Mouse (Mus musculus) G1E (cell line): ENCODE measurements around the gene Chd5. TPM values are rescaled to one million over a fixed set of nuclear protein-coding genes. Genes with fewer than 3 reads are reported as not detected.

Experiments used
- ATAC-seq: 2 replicates; pipeline ENCODE4 v1.8.0; 2016; ENCODE audit warnings: mild to moderate bottlenecking; ENCODE audit not compliant: insufficient number of reproducible peaks, poor library complexity, low FRiP score, severe bottlenecking; ENCODE audit errors: extremely low read depth
- DNase-seq: peaks from one replicate; pipeline ENCODE4 v3.0.0; 2012; ENCODE audit warnings: low spot score
- H3K27me3 ChIP-seq: 2 replicates; pipeline ENCODE4 v1.6.1; 2012; ENCODE audit warnings: mild to moderate bottlenecking, low read length, inconsistent platforms; ENCODE audit not compliant: insufficient read depth
- H3K36me3 ChIP-seq: replicated peaks from 2 replicates; pipeline ENCODE3; 2012; ENCODE audit warnings: mild to moderate bottlenecking, inconsistent platforms
- H3K4me1 ChIP-seq: 2 replicates; pipeline ENCODE4 v1.6.1; 2012; ENCODE audit warnings: low read depth, low read length, inconsistent platforms, mixed read lengths; ENCODE audit not compliant: insufficient read depth
- H3K4me3 ChIP-seq: 2 replicates; pipeline ENCODE4 v1.5.1; 2012; ENCODE audit warnings: low read depth, mild to moderate bottlenecking, inconsistent platforms, low read length, moderate library complexity, mixed read lengths
- H3K9me3 ChIP-seq: replicated peaks from 2 replicates; pipeline ENCODE4 v1.6.1; 2012; ENCODE audit warnings: inconsistent platforms
- CTCF ChIP-seq: IDR thresholded peaks from 2 replicates; pipeline ENCODE4 v1.5.1; 2012; ENCODE audit warnings: low read depth, low read length, inconsistent platforms, mixed read lengths
- GATA1 ChIP-seq: IDR thresholded peaks from 2 replicates; pipeline ENCODE4 v1.6.1; 2012; ENCODE audit warnings: borderline replicate concordance, low read length, inconsistent platforms, mixed read lengths
- GATA2 ChIP-seq: IDR thresholded peaks from 2 replicates; pipeline ENCODE4 v1.6.1; 2012; ENCODE audit warnings: low read depth, low read length, inconsistent platforms, borderline replicate concordance
- POLR2AphosphoS5 ChIP-seq: IDR thresholded peaks from 2 replicates; pipeline ENCODE4 v1.6.1; 2012; ENCODE audit warnings: low read depth, low read length, inconsistent platforms; ENCODE audit not compliant: insufficient replicate concordance
- TAL1 ChIP-seq: conservative IDR thresholded peaks from 2 replicates; pipeline ENCODE4 v1.6.1; 2012; ENCODE audit warnings: low read depth, low read length, inconsistent platforms, mixed read lengths
- polyA plus RNA-seq: library from polyadenylated mRNA; stranded (reverse); fragments of >175 nt; gene quantifications from 2 replicates; pipeline ENCODE4 v1.2.3, GENCODE M21; 2012
- total RNA-seq, 2 experiments: library from RNA; stranded (forward) in 1 of 2; stranded (reverse) in 1 of 2; fragments of 200-1000 nt in 1 of 2; fragments of >200 nt in 1 of 2; fragmentation: Nextera tagmentation in 1 of 2; gene quantifications; 2 replicates each; pipeline ENCODE4 v1.2.3; 2014 to 2017

Chd5 gene
- total and polyA plus RNA-seq, 3 experiments: under 0.01 to 0.01 TPM; not detected in 1

DNA sequence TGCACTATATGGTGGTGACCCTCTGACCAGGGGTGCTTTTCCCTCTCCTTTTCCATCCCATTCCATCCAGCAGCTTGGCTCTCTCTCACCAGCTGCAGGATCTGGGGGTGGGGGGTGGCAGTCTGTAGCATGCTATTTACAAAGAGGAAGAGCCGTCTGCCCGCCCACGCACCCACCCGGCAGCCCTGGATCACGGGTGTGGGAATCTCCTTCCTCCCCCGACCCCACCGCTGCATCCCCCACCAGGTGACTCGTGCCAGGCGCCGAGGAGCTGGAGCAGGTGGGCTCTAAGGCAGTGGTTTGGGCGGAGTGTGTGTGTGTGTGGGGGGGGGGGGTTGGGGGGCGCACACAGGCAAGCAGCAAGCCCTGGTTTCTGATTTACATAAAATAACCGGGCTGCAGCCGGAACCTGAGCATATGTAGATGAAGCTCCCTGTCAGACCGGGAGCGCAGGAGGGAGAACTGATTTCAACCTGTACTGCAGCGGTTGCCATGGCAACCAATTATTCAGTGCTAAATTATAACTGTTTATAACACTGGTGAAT is 11.5 kb downstream of the Chd5 start:
- Histone ChIP-seq H3K4me3 (no peak overlapping the region), H3K4me1 (no peaks in the 10 kb centered on the region), H3K9me3 (peaks cover 92% of the 10 kb centered on the region), H3K27me3 (no peaks in the 10 kb centered on the region), H3K36me3 (no peaks in the 10 kb centered on the region)
- ATAC-seq (no peak), DNase-seq (no peak)
- TF ChIP-seq TAL1: no peak
- no peak for TF ChIP-seq POLR2AphosphoS5
- no peak for TF ChIP-seq CTCF
- no peak for TF ChIP-seq GATA1
- TF ChIP-seq GATA2: no peak

DNA sequence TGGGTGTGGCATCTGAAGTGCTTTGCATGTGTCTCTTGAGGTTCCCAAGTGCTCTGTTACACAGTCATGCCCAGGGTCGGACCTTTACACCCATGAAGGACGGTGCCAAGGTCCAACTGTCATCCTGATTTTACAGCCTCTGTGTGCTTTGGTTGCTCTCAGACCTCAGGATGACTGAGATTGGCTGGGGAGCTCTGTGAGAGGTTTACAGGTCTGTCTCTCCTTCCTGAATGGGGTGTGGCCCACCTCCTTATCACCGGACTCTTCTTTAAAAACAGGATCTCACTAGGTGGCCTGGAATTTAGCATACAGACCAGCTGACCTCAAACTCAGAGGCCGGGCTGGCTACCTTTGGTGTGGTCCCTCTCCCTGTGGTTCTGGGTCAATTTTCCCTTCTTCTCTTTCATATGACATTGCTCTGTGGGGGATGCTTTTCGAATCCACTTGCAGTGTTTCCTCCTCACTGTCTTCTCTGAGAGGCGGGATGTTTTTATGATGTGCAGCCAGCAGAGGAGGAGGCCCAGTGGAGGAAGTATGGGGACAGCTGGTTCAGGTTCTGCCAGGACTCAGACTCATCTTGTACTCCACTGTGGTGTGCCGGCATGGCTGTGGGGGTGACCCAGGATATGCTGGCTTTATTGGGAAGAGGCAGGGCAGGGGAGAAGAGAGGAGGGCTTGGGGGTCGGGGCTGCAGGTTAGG is 12.4 kb downstream of the Chd5 start:
- Histone ChIP-seq H3K27me3 (no peaks in the 10 kb centered on the region), H3K4me1 (no peaks in the 10 kb centered on the region), H3K4me3 (no peak overlapping the region), H3K9me3 (peaks cover 92% of the 10 kb centered on the region), H3K36me3 (no peaks in the 10 kb centered on the region)
- DNase-seq: no peak
- TF ChIP-seq CTCF (no peak), TAL1 (no peak), GATA1 (no peak), POLR2AphosphoS5 (no peak), GATA2 (no peak)
- ATAC-seq: no peak

DNA sequence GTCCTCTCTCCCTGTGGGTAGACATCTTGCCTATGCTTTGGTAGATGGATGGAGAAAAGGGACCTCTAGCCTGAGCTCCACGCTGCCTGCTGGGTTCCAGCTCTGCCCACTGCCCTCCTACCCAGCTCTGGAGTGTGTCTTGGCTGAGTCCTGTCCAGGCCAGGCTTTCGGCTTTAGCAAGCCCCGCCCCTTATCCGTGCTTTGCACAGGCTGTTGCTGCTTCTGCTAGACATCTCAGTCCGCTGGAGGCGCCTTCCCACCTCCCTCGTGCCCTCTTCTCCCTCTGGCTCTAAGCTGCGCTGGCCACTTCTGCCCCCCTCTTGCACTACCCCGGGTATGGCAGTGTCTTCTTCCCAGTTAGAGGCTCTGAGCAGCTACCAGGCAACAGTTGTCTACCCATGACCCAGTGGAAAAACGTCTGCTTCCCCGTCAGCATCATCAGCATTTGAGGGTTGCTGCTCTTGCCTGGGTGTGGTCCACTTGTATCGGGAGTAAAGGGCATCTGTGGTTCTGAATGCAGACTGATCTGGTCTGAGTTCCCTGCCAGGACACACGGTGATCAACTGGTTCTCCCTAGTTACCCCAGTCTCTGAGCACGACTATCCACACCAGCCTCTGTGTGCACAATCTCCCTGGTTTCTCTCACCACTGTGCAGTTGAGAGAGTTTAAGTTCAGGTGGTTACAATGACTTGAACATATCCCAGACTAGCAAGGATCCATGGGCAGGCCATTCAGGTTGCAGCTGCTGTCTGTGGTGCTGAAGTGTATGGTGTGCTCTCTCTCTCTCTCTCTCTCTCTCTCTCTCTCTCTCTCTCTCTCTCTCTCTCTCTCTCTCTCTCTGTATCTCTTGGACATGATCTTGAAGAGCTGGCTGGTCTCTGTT is 13.2 kb downstream of the Chd5 start:
- H3K27me3 ChIP-seq: no peaks in the 10 kb centered on the region
- no peak for ATAC-seq
- H3K9me3 ChIP-seq: peaks cover 93% of the 10 kb centered on the region
- no peak overlapping the region for H3K4me3 ChIP-seq
- H3K36me3 ChIP-seq: no peaks in the 10 kb centered on the region
- DNase-seq: no peak
- TF ChIP-seq GATA1 (no peak), GATA2 (no peak), POLR2AphosphoS5 (no peak), TAL1 (no peak), CTCF (no peak)
- no peaks in the 10 kb centered on the region for H3K4me1 ChIP-seq

DNA sequence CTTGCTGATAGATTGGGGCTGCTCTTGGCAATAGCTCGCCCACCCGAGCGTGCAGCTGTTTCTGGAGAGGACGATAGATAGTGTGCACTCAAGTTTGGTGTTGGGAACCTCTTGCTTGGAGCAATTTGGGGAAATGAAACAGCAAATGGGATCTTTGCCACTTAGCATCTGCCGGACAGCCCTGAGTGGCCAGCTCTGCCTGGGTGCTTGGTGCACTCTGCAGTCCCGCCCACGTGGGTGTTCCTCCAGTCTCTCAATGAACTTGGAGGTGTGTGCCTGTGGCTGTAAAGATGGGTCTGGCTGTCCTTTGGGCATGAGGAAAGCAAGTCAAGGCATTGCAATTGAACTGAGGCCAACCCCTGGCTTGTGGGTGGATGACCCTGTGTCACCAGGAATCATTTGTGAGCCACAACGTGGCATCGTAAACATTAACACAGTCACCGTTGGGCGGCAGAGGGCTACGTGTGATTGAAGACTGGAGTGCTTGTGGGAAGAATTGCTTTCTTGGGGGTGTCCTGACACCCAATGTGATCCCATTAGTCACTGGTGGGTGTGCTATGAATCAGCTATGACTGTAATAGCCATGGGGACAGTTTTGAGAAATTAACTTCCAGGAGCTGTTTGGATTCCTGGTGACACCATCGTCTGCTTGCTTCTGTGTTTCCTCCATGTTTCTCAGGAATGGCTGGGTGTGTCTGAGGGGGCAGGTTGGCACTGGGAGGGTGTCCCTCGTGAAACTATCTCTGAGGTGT is 15.6 kb downstream of the Chd5 start:
- Histone ChIP-seq H3K4me1 (no peaks in the 10 kb centered on the region), H3K9me3 (peaks cover 93% of the 10 kb centered on the region), H3K27me3 (no peaks in the 10 kb centered on the region), H3K36me3 (no peaks in the 10 kb centered on the region), H3K4me3 (no peak overlapping the region; the same call in 1 of the 2 replicates)
- DNase-seq (no peak), ATAC-seq (no peak)
- no peak for TF ChIP-seq POLR2AphosphoS5
- TF ChIP-seq CTCF: no peak
- no peak for TF ChIP-seq GATA1
- no peak for TF ChIP-seq TAL1
- TF ChIP-seq GATA2: no peak

DNA sequence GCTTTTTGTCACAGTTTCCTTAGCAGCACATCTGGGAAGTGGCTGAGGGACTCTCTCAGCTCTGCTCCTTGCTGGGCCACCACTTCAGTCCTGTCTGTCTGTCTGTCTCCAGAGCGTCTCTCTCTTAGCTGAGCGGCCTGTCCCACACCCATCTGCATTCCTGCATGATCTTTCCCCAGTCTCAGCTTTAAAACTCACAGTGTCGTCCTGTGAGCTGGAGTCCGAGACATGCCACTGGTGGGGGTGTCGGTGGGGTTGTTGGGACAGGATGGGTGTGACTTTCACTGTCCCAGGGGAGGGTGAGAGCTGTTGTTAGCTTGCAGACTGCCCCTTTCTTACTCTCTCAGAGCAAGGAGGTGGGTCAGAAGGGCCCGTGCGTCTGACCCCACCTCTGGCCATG is 17.2 kb downstream of the Chd5 start:
- Histone ChIP-seq H3K4me3 (no peak overlapping the region; the same call in 1 of the 2 replicates), H3K9me3 (peaks cover 96% of the 10 kb centered on the region), H3K36me3 (no peaks in the 10 kb centered on the region), H3K27me3 (no peaks in the 10 kb centered on the region), H3K4me1 (no peaks in the 10 kb centered on the region)
- TF ChIP-seq GATA1 (no peak), POLR2AphosphoS5 (no peak), GATA2 (no peak), CTCF (no peak), TAL1 (no peak)
- DNase-seq: no peak
- no peak for ATAC-seq

DNA sequence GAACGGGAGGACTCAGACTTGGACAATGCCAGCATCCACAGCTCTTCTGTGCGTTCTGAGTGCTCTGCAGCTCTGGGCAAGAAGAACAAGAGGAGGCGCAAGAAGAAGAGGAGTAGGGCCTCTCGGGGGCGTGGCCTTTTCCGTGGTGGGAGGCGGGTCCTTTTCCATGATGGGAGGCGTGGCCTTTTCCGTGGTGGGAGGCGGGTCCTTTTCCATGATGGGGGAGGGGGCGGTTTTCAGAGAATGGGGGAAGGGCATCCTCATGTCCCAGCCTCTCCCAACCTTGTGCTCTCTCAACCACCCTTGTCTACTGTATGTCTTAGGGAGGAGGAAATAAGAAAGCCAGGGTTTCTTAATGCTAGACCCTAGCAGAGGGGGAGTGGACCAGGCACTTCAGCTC is 21.2 kb downstream of the Chd5 start:
- TF ChIP-seq POLR2AphosphoS5 (no peak), GATA2 (no peak), GATA1 (no peak), CTCF (no peak), TAL1 (no peak)
- H3K9me3 ChIP-seq: peaks cover 96% of the 10 kb centered on the region
- H3K36me3 ChIP-seq: no peaks in the 10 kb centered on the region
- no peaks in the 10 kb centered on the region for H3K4me1 ChIP-seq
- H3K27me3 ChIP-seq: no peaks in the 10 kb centered on the region; the same call in 1 of the 2 replicates
- ATAC-seq (no peak), DNase-seq (no peak)
- no peak overlapping the region for H3K4me3 ChIP-seq
